Mouse (Mus musculus) embryonic stem cell, embryonic (primary cell): ENCODE measurements around the gene Mettl26.

Source experiments
- CTCF ChIA-PET, 4 experiments: fragments of 300-600 bp in 2 of 4; fragments of 350-600 bp in 2 of 4; sonication (Branson Sonifier 250); formaldehyde crosslinking; loops; one replicate each; lab custom pipeline; 2022; ENCODE audit warnings: inconsistent platforms in 2 of 4; lab: Charles Lee
- POLR2A ChIA-PET, 4 experiments: fragments of 300-600 bp in 2 of 4; fragments of 350-600 bp in 2 of 4; sonication (Branson Sonifier 250); formaldehyde crosslinking; loops; one replicate each; lab custom pipeline; 2022; ENCODE audit warnings: antibody characterized with exemption in 4 of 4, inconsistent platforms in 1 of 4; lab: Charles Lee

Gene Mettl26

GRCm38 (mm10) chr17:25833961-25834594 is 40.8 kb upstream of the Mettl26 start:
- ChIA-PET POLR2A (interaction anchor here in 3 of 4 experiments (0.7 to 9.2 kb wide), 60 partner anchors 8 to 1098 kb away, joined by 3 to 114 read pairs (median 8); partner anchors contain the start of genes Mcrip2 (in 3 of the 3), Rhot2 (in 3 of the 3), Wdr24 (in 3 of the 3) and Wdr90 (in 3 of the 3)), CTCF (interaction anchor here in 3 of 4 experiments (1.0 to 2.1 kb wide), 7 partner anchors 10 to 266 kb away, joined by 3 to 7 read pairs (median 5); partner anchors contain the start of gene Rhot2 (in 2 of the 3))

- POLR2A ChIA-PET = interaction anchor here in 2 of 4 experiments (0.7 to 9.2 kb wide), 16 partner anchors 10 to 398 kb away, joined by 3 to 114 read pairs (median 19); partner anchors contain the start of genes Mcrip2 (in 2 of the 2), Rhot2 (in 2 of the 2), Wdr24 (in 2 of the 2) and Gm20683 (in 1 of the 2)
- CTCF ChIA-PET = interaction anchor here in 1 of 4 experiments (1.2 to 1.4 kb wide), 2 partner anchors 34 to 111 kb away, joined by 3 read pairs; no protein-coding TSS in a partner anchor
Observed at GRCm38 (mm10) chr17:25834595-25835222, 40.2 kb upstream of the Mettl26 start.

GRCm38 (mm10) chr17:25835301-25835700 is 39.6 kb upstream of the Mettl26 start:
- CTCF ChIA-PET = interaction anchor here in 1 of 4 experiments (1.2 kb wide), 1 partner anchor 34 kb away, joined by 3 read pairs; no protein-coding TSS in a partner anchor
- POLR2A ChIA-PET = interaction anchor here in 2 of 4 experiments (2.5 to 9.2 kb wide), 7 partner anchors 9 to 32 kb away, joined by 6 to 114 read pairs (median 44); partner anchors contain the start of genes Rhot2 (in 2 of the 2), Gm20683 (in 1 of the 2), Mcrip2 (in 1 of the 2) and Wdr24 (in 1 of the 2)

GRCm38 (mm10) chr17:25835816-25836215 is 39.1 kb upstream of the Mettl26 start:
- ChIA-PET POLR2A (interaction anchor here in 3 of 4 experiments (0.5 to 9.2 kb wide), 21 partner anchors 9 to 1493 kb away, joined by 3 to 114 read pairs (median 4); partner anchors contain the start of genes Mcrip2 (in 3 of the 3), Rhot2 (in 2 of the 3), AC134908.4 (in 1 of the 3) and Chtf18 (in 1 of the 3)), CTCF (interaction anchor here in 2 of 4 experiments (0.7 to 1.4 kb wide), 3 partner anchors 38 to 59 kb away, joined by 3 to 5 read pairs (median 4); no protein-coding TSS in a partner anchor)

- ChIA-PET POLR2A (interaction anchor here (0.5 to 2.6 kb wide), 35 partner anchors 8 to 1494 kb away, joined by 3 to 11 read pairs (median 3); partner anchors contain the start of genes Jmjd8 (in 3 of the 4), Mcrip2 (in 3 of the 4), Wdr24 (in 2 of the 4) and AC134908.4 (in 1 of the 4)), CTCF (interaction anchor here in 2 of 4 experiments (0.7 to 1.5 kb wide), 5 partner anchors 35 to 362 kb away, joined by 3 to 5 read pairs (median 4); no protein-coding TSS in a partner anchor)
Observed at GRCm38 (mm10) chr17:25836397-25837075, 38.3 kb upstream of the Mettl26 start.

GRCm38 (mm10) chr17:25837076-25837410 is 37.8 kb upstream of the Mettl26 start, which contains the start of gene Rhbdl1:
Gene Rhbdl1, minus strand, starts transcription at chr17:25837295.
- ChIA-PET POLR2A (interaction anchor here (0.6 to 2.6 kb wide), 30 partner anchors 7 to 433 kb away, joined by 3 to 11 read pairs (median 3); partner anchors contain the start of genes Jmjd8 (in 3 of the 4), Mcrip2 (in 3 of the 4), Wdr24 (in 2 of the 4) and Chtf18 (in 1 of the 4)), CTCF (interaction anchor here in 1 of 4 experiments (0.6 to 1.5 kb wide), 4 partner anchors 36 to 362 kb away, joined by 4 to 5 read pairs (median 4); no protein-coding TSS in a partner anchor)

GRCm38 (mm10) chr17:25837533-25837932 is 37.3 kb upstream of the Mettl26 start:
- ChIA-PET CTCF (interaction anchor here in 1 of 4 experiments (0.6 to 1.5 kb wide), 3 partner anchors 36 to 363 kb away, joined by 4 to 5 read pairs (median 4); no protein-coding TSS in a partner anchor), POLR2A (interaction anchor here in 2 of 4 experiments (0.6 to 2.6 kb wide), 18 partner anchors 8 to 433 kb away, joined by 3 to 11 read pairs (median 6); partner anchors contain the start of genes Jmjd8 (in 2 of the 2), Mcrip2 (in 2 of the 2), Wdr24 (in 2 of the 2) and Chtf18 (in 1 of the 2))

- ChIA-PET CTCF (no interaction called here), POLR2A (interaction anchor here in 2 of 4 experiments (1.1 to 2.0 kb wide), 5 partner anchors 9 to 116 kb away, joined by 3 to 5 read pairs (median 5); partner anchors contain the start of gene Mcrip2 (in 2 of the 2))
Observed at GRCm38 (mm10) chr17:25838904-25839303, 36.0 kb upstream of the Mettl26 start.

GRCm38 (mm10) chr17:25839455-25840235 is 35.2 kb upstream of the Mettl26 start:
- POLR2A ChIA-PET = interaction anchor here in 2 of 4 experiments (0.8 to 2.0 kb wide), 8 partner anchors 8 to 116 kb away, joined by 3 to 5 read pairs (median 4); partner anchors contain the start of gene Mcrip2 (in 2 of the 2)
- CTCF ChIA-PET = interaction anchor here in 2 of 4 experiments (0.6 to 0.7 kb wide), 2 partner anchors 116 to 233 kb away, joined by 3 read pairs; no protein-coding TSS in a partner anchor

- POLR2A ChIA-PET = interaction anchor here in 2 of 4 experiments (0.9 to 8.7 kb wide), 6 partner anchors 9 to 31 kb away, joined by 3 to 114 read pairs (median 5); partner anchors contain the start of genes Mcrip2 (in 2 of the 2), Stub1 (in 2 of the 2) and Jmjd8 (in 1 of the 2)
- CTCF ChIA-PET = no interaction called here
Observed at GRCm38 (mm10) chr17:25840519-25840918, 34.4 kb upstream of the Mettl26 start.

- CTCF ChIA-PET = no interaction called here
- POLR2A ChIA-PET = interaction anchor here in 3 of 4 experiments (1.1 to 8.7 kb wide), 6 partner anchors 8 to 114 kb away, joined by 3 to 114 read pairs (median 4); partner anchors contain the start of genes Stub1 (in 3 of the 3), Chtf18 (in 1 of the 3), Jmjd8 (in 1 of the 3) and Rpusd1 (in 1 of the 3)
Observed at GRCm38 (mm10) chr17:25841117-25841880, 33.6 kb upstream of the Mettl26 start, which contains the start of gene Gm20683. Gene Gm20683, minus strand, starts transcription at chr17:25841763.

GRCm38 (mm10) chr17:25842509-25842908 is 32.4 kb upstream of the Mettl26 start:
- POLR2A ChIA-PET = interaction anchor here (0.6 to 8.7 kb wide), 7 partner anchors 9 to 352 kb away, joined by 3 to 114 read pairs (median 3); partner anchors contain the start of genes Stub1 (in 3 of the 4) and Jmjd8 (in 2 of the 4)
- CTCF ChIA-PET = interaction anchor here in 2 of 4 experiments (0.7 to 1.3 kb wide), 2 partner anchors 10 to 25 kb away, joined by 3 to 6 read pairs; partner anchors contain the start of gene Stub1 (in 1 of the 2)

GRCm38 (mm10) chr17:25843122-25843521 is 31.8 kb upstream of the Mettl26 start:
- CTCF ChIA-PET = interaction anchor here in 1 of 4 experiments (1.3 kb wide), 1 partner anchor 11 kb away, joined by 3 read pairs; the partner anchor contains the start of gene Stub1
- POLR2A ChIA-PET = interaction anchor here in 3 of 4 experiments (1.0 to 8.7 kb wide), 3 partner anchors 10 to 23 kb away, joined by 3 to 114 read pairs (median 14); partner anchors contain the start of genes Stub1 (in 2 of the 3) and Jmjd8 (in 1 of the 3)
